ENCODE assay signal across 9 mouse cellular contexts in genomic region chr7:75371991-75372390, GRCm38 (mm10).
A peak's percentile ranks its signal among the peaks of the same experiment; 100 is the strongest.
DNase-seq lines count a peak whose midpoint lies in the region; ATAC-seq lines count a peak whose summit lies in the region.
"Had no signal": no experiment of that assay in that cellular context is flagged by ENCODE, and none has a peak within 500 bp of the region (broad histone marks: within the 10 kb centered on the region; RNA-seq: fewer than 3 reads in every experiment).

No protein-coding gene starts in this region.

- no peak overlapping the region for H3K4me2 ChIP-seq in heart, embryonic 11.5 days

- H3K9ac ChIP-seq in heart, embryonic 11.5 days (ENCODE audit: low read depth, low read length), result no peak overlapping the region

- peak; percentile 40 to 60 for DNase-seq in heart, adult 18-20 months
- peak; percentile 68 to 71 for DNase-seq in CD8-positive naive resting alpha-beta T cell, adult 2 months (ENCODE audit: low read depth in 2 of 2, low spot score in 2 of 2)
- no peak for DNase-seq in ovary, adult 18-20 months (ENCODE audit: low spot score)
- DNase-seq in frontal cortex, adult 2 months (ENCODE audit: extremely low spot score in 1 of 2, low spot score in 1 of 2), result no peak
- no peak for DNase-seq in gastrocnemius, postnatal 4 days (ENCODE audit: low spot score in 2 of 2)

- no peak for ATAC-seq in heart, embryonic 11.5 days (replicated peaks; ENCODE audit: insufficient number of reproducible peaks, low FRiP score, low TSS enrichment)
- peak; percentile 90 for ATAC-seq in inflammation-experienced regulatory T-cells, adult 6 months
- ATAC-seq in neutrophil, adult 5-6 weeks (ENCODE audit: extremely low read depth, insufficient number of reproducible peaks, low FRiP score, poor library complexity, severe bottlenecking), result peak; percentile 73
- ATAC-seq: Patski had no signal

- no peak overlapping the region for H3K27ac ChIP-seq in heart, embryonic 11.5 days (ENCODE audit: low read depth, low read length)

- H3K36me3 ChIP-seq in heart, embryonic 11.5 days (ENCODE audit: control insufficient read depth, insufficient read depth, low read length), result no peaks in the 10 kb centered on the region

- peaks cover 22% of the 10 kb centered on the region for H3K4me1 ChIP-seq in heart, embryonic 11.5 days (ENCODE audit: control insufficient read depth, insufficient read depth, low read length)

- H3K27me3 ChIP-seq in heart, embryonic 11.5 days (ENCODE audit: control insufficient read depth, insufficient read depth, low read length), result no peaks in the 10 kb centered on the region
- H3K27me3 ChIP-seq: Patski had no signal

- no peak overlapping the region for H3K4me3 ChIP-seq in heart, embryonic 11.5 days (ENCODE audit: low read depth, low read length)

- no peaks in the 10 kb centered on the region for H3K9me3 ChIP-seq in heart, embryonic 11.5 days (replicated peaks; ENCODE audit: control insufficient read depth, low read length)

- 42% methylated on average over 6 of the region's 6 CpGs for WGBS in heart, embryonic 11.5 days (ENCODE audit: insufficient replicate concordance)

Comparison
In these comparisons a context has a peak if more than half of its experiments do, and no peak if none do; other contexts are left out.
1. DNase-seq: peak in heart, adult 18-20 months (2 of 2) and CD8-positive naive resting alpha-beta T cell, adult 2 months (2 of 2); none in ovary, adult 18-20 months (single experiment), frontal cortex, adult 2 months (0 of 2) and gastrocnemius, postnatal 4 days (0 of 2).